Mouse (Mus musculus) layer of hippocampus, adult 9-11 months (tissue): ENCODE data around the gene Zfp697.
A peak's percentile ranks its signal among the peaks of the same experiment; 100 is the strongest.
"Not testable (repeated sequence)": the region's sequence is repeated elsewhere in the genome, so short reads cannot be mapped to it uniquely, and the experiment has no call there.

Source experiments
- DNase-seq: peaks from one replicate; pipeline ENCODE4 v3.0.0; 2022

Zfp697 gene

GRCm38 (mm10) chr3:98524978-98525377, 142.7 kb downstream of the Zfp697 start:
- not testable (repeated sequence) for DNase-seq

- DNase-seq, result not testable (repeated sequence)
Observed at GRCm38 (mm10) chr3:98547641-98548040, 165.4 kb downstream of the Zfp697 start.

- not testable (repeated sequence) for DNase-seq
Observed at GRCm38 (mm10) chr3:98548495-98548894, 166.2 kb downstream of the Zfp697 start.

- not testable (repeated sequence) for DNase-seq
Observed at GRCm38 (mm10) chr3:98550215-98550614, 168.0 kb downstream of the Zfp697 start.

- not testable (repeated sequence) for DNase-seq
Observed at GRCm38 (mm10) chr3:98550832-98551231, 168.6 kb downstream of the Zfp697 start.

- not testable (repeated sequence) for DNase-seq
Observed at GRCm38 (mm10) chr3:98560711-98561110, 178.4 kb downstream of the Zfp697 start.

GRCm38 (mm10) chr3:98563831-98564230, 181.6 kb downstream of the Zfp697 start:
- not testable (repeated sequence) for DNase-seq

- DNase-seq, result not testable (repeated sequence)
Observed at GRCm38 (mm10) chr3:98564894-98565293, 182.6 kb downstream of the Zfp697 start.

- not testable (repeated sequence) for DNase-seq
Observed at GRCm38 (mm10) chr3:98567717-98568116, 185.5 kb downstream of the Zfp697 start.

GRCm38 (mm10) chr3:98581024-98581423, 198.8 kb downstream of the Zfp697 start:
- peak; percentile 47 for DNase-seq

- DNase-seq, result not testable (repeated sequence)
Observed at GRCm38 (mm10) chr3:98582202-98582601, 199.9 kb downstream of the Zfp697 start.

- not testable (repeated sequence) for DNase-seq
Observed at GRCm38 (mm10) chr3:98582622-98583021, 200.4 kb downstream of the Zfp697 start.

GRCm38 (mm10) chr3:98587721-98588120, 205.5 kb downstream of the Zfp697 start:
- DNase-seq, result no peak

- DNase-seq, result no peak
Observed at GRCm38 (mm10) chr3:98588707-98589106, 206.4 kb downstream of the Zfp697 start, which contains the start of gene Gm10681. Gene Gm10681 (minus strand): TSS chr3:98588807.

- DNase-seq, result not testable (repeated sequence)
Observed at GRCm38 (mm10) chr3:98613540-98613939, 231.3 kb downstream of the Zfp697 start.

- no peak for DNase-seq
Observed at GRCm38 (mm10) chr3:98613963-98614362, 231.7 kb downstream of the Zfp697 start.

- DNase-seq, result not testable (repeated sequence)
Observed at GRCm38 (mm10) chr3:98614406-98614927, 232.2 kb downstream of the Zfp697 start.

- not testable (repeated sequence) for DNase-seq
Observed at GRCm38 (mm10) chr3:98616244-98616643, 234.0 kb downstream of the Zfp697 start.

GRCm38 (mm10) chr3:98616786-98617185, 234.5 kb downstream of the Zfp697 start:
- not testable (repeated sequence) for DNase-seq

GRCm38 (mm10) chr3:98629633-98630032, 247.4 kb downstream of the Zfp697 start:
- DNase-seq, result no peak

GRCm38 (mm10) chr3:98630152-98630551, 247.9 kb downstream of the Zfp697 start, which contains the start of gene Hsd3b5:
Gene Hsd3b5 (minus strand): TSS chr3:98630252.
- no peak for DNase-seq

GRCm38 (mm10) chr3:98635145-98635544, 252.9 kb downstream of the Zfp697 start:
- no peak for DNase-seq

GRCm38 (mm10) chr3:98680786-98681185, 298.5 kb downstream of the Zfp697 start:
- DNase-seq, result no peak

GRCm38 (mm10) chr3:98682401-98682800, 300.1 kb downstream of the Zfp697 start:
- DNase-seq, result no peak

GRCm38 (mm10) chr3:98720740-98721139, 338.5 kb downstream of the Zfp697 start:
- no peak for DNase-seq
